Mouse (Mus musculus) heart, postnatal 14 days (tissue): ENCODE data around the gene Hebp1. TPM values are rescaled to one million over a fixed set of nuclear protein-coding genes. Genes with fewer than 3 reads are reported as not detected.

ENCODE experiments used
- DNase-seq, 2 experiments: peaks; one replicate each; pipeline ENCODE4 v3.0.0; 2021 to 2022
- intact Hi-C: fragments of 180-260 bp; cut with DNase I; formaldehyde crosslinking; loops from one replicate; pipeline ENCODE4 v1.15.1; 2025
- total RNA-seq, 2 experiments: library from RNA; stranded (reverse); gene quantifications; 2 replicates each; pipeline ENCODE4 v1.2.3; 2021

The Hebp1 gene
- total RNA-seq, 2 experiments from 2014 or later: 44.8 to 45.9 TPM

DNA sequence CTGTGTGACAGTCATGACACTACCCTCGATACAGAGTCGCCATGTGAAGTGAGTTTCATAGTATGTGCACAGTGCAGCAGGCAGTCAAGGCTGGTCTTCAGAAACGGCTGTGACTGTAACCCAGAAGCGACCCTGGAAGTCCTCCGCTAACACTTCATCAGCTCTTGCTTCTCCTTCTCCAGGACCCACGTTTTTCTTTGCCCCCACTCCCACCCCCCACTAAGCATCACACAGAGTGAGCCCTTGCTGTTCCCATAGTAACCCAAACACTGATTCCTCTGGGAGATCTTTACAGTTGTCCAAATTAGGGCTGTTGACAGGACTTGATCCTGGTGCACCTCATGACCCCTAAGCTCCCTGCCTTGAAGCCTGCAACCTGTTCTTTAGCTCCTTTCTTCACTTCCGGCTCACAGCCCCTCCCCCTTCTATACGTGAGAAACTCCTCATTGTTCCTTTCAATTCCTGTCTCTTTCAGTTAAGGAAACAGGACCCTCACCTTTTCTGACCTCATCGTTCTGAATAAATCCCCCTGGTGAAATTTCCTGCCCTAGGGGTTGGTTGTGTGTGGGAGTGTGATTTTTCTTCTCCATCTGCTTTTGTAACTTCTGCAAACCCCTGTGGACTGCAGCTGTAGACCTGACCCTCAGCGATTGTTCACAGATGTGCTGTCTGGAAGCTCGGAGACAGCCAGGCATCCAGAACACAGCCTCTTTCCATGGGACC lies 61.2 kb downstream of the Hebp1 start:
- intact Hi-C loops: no loop called here
- peak; percentile 25 to 26 for DNase-seq

DNA sequence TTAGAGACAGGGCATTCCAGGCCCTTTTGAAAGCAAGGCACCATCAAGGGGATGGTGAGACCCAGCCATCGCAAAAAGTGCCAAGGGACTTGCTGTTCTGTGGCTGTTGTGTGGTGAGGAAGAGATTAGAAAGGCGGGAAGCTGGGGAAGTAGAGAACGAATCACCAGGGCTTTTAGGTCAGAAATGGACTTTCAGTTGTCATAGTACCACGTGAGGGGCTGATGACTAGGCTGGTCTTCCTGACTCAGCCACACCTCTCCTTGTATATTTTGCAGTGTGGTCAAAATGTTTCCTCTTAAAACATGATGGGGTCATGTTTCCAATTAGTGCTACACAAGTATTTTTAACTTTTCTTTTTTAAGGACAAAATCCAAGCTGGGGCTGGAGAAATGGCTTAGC lies 62.1 kb downstream of the Hebp1 start:
- DNase-seq: no peak
- intact Hi-C loops: no loop called here

- intact Hi-C loops: no loop called here
- no peak for DNase-seq
Observed at GRCm38 (mm10) chr6:135133486-135133885, 64.3 kb downstream of the Hebp1 start.

- intact Hi-C loops: no loop called here
- no peak for DNase-seq
Observed at GRCm38 (mm10) chr6:135133086-135133485, 64.7 kb downstream of the Hebp1 start.

GRCm38 (mm10) chr6:135124755-135125380 lies 73.0 kb downstream of the Hebp1 start:
- intact Hi-C loops: no loop called here
- DNase-seq: no peak

- intact Hi-C loops: no loop called here
- no peak for DNase-seq
Observed at GRCm38 (mm10) chr6:135118183-135118582, 79.6 kb downstream of the Hebp1 start, which contains the start of gene Gprc5d. Gene Gprc5d, minus strand, starts transcription at chr6:135118283.

DNA sequence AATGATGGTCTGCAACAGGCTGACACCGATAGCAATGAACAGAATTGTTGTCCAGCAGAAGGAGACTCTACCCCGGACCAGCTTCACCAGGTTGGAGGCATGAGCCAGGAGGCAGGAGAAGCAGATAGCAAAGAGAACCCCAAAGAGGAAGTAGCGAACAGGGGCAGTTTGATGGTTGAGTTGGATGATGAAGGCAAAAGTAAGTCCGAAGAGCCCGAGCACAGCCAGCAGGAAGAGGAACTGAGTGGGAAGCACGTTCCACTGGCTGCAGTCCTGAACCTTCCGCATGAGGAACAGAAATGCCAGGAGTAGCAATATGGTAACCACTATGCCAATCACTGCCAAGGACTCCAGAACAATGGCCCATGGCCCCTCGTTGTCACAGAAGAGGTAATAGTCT lies 81.3 kb downstream of the Hebp1 start:
- no peak for DNase-seq

DNA sequence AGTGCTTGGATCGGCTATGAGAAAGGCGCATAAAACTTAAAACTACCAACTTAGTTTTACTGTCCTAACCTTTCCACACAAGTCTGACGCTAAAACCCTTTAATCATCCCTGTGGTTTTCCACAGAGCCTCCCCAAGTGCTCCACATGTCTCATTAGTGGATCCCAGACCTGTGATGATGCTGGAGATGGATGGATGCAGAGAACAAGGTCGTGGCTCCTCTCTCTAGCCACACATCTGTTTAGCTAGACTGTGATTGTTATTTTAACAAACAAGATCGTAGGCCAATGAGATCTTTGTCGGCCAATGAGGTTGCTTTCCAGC lies 84.7 kb downstream of the Hebp1 start:
- intact Hi-C loops: no loop called here
- no peak for DNase-seq

More for the DNA sequence above, 81.3 kb downstream of the Hebp1 start:
- intact Hi-C loops: no loop called here

DNA sequence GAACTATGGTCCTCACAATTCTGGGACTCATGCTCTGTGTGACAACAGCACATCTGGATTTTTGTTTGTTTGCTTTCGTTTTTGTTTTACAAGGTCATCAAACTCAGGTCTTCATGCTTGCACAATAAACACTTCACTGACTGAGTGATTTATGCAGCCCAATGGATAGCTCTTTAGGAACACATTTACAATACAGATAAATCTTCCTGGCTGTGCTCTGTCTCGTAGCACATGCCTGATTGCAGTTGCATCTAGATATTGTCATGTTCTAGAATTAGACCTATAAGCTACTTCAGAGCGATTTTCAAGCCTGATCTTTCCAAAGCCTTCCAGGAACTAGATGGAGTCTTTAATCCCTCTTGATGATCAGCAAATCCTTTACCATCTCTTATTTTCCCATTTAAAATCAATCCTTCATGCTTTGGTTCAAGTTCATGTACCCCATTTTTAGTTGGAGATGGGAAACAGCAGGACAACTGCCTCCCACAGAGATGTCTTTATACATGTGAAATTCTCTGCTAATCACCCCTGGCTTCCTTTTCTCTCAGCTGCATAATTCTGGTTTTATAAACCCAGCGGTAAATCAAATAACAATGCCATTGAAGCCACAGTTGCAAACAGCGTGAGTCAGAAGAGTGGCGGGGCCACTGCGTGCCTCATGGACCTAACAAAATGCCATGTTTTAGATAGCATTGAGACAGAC lies 85.3 kb downstream of the Hebp1 start:
- DNase-seq: no peak
- intact Hi-C loops: no loop called here

DNA sequence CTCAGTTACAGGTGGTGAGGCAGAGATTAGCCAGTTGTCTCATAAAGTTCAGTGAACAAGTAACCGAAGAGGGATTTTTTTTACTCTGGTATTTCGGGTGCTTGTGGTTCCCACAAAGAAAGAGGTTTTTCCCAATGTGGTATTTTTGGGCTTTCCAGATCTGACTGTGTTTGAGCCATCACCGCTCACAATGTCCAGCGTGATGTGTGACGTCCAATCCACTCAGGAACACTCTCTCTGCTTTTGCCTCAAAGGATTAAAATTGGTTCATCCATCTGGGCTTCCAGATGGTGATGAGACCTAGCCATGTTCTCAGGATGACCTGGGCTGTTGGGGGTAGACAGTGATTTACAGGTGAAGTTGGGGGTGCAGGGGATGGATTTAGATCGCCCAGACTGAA lies 90.8 kb downstream of the Hebp1 start:
- intact Hi-C loops: no loop called here
- no peak for DNase-seq

- intact Hi-C loops: no loop called here
- DNase-seq: peak in 1 of 2 experiments; percentile 13
Observed at GRCm38 (mm10) chr6:135102736-135103303, 95.0 kb downstream of the Hebp1 start.

- DNase-seq: no peak
- intact Hi-C loops: no loop called here
Observed at GRCm38 (mm10) chr6:135100787-135101472, 96.9 kb downstream of the Hebp1 start.

GRCm38 (mm10) chr6:135092798-135093470 lies 104.9 kb downstream of the Hebp1 start:
- intact Hi-C loops: no loop called here
- no peak for DNase-seq

DNA sequence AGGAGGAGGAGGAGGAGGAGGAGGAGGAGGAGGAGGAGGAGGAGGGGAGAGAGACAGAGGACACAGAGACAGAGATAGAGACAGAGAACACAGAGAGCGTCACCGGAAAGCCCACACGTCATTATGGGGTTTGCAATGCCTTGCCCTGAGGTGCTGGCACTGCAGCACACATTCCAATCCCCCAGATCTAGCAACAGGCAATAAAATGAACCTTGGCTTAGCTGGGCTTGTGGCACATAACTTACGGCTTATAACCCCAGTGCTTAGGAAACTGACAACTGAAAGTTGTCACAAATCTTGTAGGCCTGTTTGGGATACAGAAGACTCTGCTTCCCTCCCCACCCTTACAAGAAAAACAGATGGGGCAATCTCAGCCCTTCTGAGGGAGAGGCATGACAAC lies 107.2 kb downstream of the Hebp1 start:
- intact Hi-C loops: no loop called here
- DNase-seq: no peak

GRCm38 (mm10) chr6:135089786-135090185 lies 108.0 kb downstream of the Hebp1 start:
- peak in 1 of 2 experiments; percentile 39 for DNase-seq
- intact Hi-C loops: loop anchor here (5.0 kb wide), 3 partner anchors 57 to 288 kb away; no protein-coding TSS in a partner anchor

GRCm38 (mm10) chr6:135087721-135088451 lies 109.9 kb downstream of the Hebp1 start:
- intact Hi-C loops: loop anchor here (1.0 to 5.0 kb wide), 5 partner anchors 56 to 313 kb away; no protein-coding TSS in a partner anchor
- peak; percentile 75 to 90 for DNase-seq
